Mouse (Mus musculus) spleen, postnatal 4 days (tissue): ENCODE results near the gene Uqcr10.
A peak's percentile ranks its signal among the peaks of the same experiment; 100 is the strongest.
"Not testable (repeated sequence)": the region's sequence is repeated elsewhere in the genome, so short reads cannot be mapped to it uniquely, and the experiment has no call there.

Experiments
- DNase-seq, 2 experiments: peaks; one replicate each; pipeline ENCODE4 v3.0.0; 2022; ENCODE audit warnings: low spot score in 2 of 2

The Uqcr10 gene

DNA sequence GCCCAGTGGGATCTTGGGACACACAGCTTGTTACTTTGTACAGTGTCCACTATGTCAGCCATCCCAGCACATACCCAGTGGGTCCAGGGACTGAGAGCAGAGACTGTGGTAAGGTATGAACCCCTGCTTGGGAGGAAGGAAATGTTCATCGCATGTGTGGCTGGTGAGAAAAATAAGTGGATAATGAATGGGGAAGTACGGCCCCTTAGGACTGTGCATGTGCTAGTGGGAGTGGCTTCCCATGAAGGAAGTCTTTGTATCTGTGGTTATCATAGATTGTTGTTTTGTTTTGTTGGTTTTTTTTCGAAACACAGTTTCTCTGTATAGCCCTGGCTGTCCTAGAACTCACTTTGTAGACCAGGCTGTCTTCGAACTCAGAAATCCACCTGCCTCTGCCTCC lies 10.6 kb upstream of the Uqcr10 start:
- no peak for DNase-seq

- no peak for DNase-seq
Observed at GRCm38 (mm10) chr11:4712822-4713221, 8.7 kb upstream of the Uqcr10 start.

DNA sequence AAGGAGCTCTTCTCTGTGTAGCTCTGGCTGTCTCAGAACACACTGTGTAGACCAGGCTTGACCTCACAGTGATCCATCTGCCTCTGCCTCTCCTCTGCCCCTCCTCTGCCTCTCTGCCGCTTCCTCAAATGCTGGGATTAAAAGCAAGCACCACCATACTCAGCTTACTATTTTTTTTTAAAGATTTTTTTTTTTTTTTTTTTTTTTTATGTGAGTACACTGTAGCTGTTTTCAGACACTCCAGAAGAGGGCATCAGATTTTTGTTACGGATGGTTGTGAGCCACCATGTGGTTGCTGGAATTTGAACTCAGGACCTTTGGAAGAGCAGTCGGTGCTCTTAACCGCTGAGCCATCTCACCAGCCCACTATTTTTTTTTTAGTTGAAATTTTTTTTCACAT lies 6.0 kb upstream of the Uqcr10 start:
- not testable (repeated sequence) for DNase-seq

- DNase-seq: no peak
Observed at GRCm38 (mm10) chr11:4705178-4705577, 1.0 kb upstream of the Uqcr10 start.

GRCm38 (mm10) chr11:4703688-4704071 lies 462 bp downstream of the Uqcr10 start:
- no peak for DNase-seq

DNA sequence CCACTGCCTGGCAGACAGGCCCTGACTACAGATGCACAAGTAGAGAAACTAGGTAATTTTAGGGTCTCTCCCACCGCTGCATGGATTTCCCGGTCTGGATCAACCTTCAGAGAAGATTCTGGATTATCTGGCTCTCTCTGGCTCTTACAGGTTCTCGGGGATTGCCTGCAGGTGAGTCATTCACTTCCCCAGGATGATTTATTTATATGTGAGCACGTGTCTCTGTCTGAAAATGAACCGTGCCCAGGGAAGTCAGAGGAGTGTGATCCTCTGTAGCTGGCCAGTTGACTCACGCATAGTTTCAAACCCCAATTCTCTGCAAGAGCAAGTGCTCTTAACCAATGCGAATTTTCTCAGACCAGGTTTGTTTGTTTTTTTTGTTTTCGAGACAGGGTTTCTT lies 3.4 kb downstream of the Uqcr10 start:
- peak in 1 of 2 experiments; percentile 55 for DNase-seq

GRCm38 (mm10) chr11:4697043-4697983 lies 6.8 kb downstream of the Uqcr10 start:
- DNase-seq: no peak

DNA sequence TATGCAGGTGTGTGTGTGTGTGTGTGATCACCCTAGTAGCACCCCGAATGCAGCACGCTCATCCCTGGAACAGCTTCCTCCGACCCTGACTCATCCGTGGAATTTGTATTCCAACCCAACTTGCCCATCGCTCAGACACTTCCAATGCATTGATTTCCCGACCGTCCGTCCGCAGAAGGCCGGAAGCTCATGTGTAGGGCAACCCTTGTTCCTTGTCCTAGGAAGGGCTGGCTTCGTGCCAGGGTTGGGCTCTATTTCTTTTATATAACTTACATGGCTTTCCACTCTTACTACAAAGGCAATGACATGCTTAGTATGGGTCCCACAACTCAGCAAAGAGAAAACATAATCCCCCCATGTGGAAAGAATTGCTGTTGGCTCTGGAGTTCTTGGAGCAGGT lies 12.0 kb downstream of the Uqcr10 start:
- no peak for DNase-seq

- DNase-seq: no peak
Observed at GRCm38 (mm10) chr11:4691213-4691612, 12.9 kb downstream of the Uqcr10 start.

GRCm38 (mm10) chr11:4690353-4690752 lies 13.8 kb downstream of the Uqcr10 start:
- no peak for DNase-seq

GRCm38 (mm10) chr11:4688632-4689380 lies 15.3 kb downstream of the Uqcr10 start:
- DNase-seq: no peak

DNA sequence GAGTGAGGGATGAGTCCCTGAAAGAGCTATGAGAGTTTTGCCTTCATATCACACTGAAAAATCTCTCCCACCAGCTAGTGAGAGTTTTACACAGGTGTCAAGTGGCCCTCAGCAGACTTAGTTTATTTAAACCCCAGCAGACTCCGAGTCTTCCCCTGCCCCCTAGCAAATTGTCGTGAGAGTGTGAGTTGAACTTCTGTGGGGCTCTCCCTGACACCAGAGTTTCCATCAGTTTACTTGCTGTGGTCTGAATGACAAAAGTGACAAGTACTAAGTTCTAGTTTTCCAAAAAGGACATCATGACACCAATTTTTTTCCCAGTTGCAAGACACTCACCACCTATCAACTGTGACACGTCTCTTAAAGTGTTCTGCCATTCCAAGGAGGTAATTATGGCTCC lies 16.3 kb downstream of the Uqcr10 start:
- no peak for DNase-seq

DNA sequence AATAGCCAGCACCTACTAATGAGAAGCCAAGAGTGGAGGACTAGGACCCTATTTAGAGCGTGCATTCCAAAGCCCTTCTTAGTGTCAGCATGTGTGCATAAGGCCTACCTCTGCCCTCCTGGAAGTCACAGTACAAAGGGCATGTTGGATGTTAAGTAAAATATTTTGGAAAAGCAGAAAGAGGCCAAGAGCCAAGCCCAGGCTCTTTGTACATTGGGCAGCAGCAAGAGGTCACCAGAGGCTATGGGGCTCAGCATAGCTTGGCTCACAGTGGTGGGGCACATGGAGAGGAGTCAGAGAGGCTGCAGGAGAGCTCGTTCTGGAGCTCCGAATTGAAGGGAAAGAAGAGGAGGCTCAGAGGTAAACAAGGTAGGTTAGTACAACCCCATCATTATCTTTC lies 17.1 kb downstream of the Uqcr10 start:
- no peak for DNase-seq

GRCm38 (mm10) chr11:4685510-4685909 lies 18.6 kb downstream of the Uqcr10 start:
- DNase-seq: no peak

- DNase-seq: no peak
Observed at GRCm38 (mm10) chr11:4685071-4685470, 19.1 kb downstream of the Uqcr10 start.

DNA sequence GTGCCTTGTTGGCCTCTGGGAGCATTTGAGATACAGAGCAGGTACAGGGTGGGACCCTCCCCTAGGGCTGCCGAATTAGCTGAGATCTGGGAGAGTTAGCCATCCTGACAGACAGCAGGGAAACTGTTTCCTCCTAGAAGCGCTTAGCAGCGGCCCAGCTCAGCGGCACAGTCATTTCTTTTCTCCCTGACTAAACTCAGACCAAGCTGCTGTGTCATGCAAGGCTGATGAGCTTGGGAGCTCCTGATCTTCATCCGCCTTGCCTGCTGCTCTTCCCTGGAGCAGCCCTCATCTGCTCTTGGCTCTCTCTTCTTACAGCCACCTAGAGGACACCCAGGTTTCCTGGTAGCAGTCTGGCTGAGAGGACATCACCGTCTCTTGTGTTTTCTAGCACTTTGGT lies 20.0 kb downstream of the Uqcr10 start:
- no peak for DNase-seq

- no peak for DNase-seq
Observed at GRCm38 (mm10) chr11:4683516-4683915, 20.6 kb downstream of the Uqcr10 start.

DNA sequence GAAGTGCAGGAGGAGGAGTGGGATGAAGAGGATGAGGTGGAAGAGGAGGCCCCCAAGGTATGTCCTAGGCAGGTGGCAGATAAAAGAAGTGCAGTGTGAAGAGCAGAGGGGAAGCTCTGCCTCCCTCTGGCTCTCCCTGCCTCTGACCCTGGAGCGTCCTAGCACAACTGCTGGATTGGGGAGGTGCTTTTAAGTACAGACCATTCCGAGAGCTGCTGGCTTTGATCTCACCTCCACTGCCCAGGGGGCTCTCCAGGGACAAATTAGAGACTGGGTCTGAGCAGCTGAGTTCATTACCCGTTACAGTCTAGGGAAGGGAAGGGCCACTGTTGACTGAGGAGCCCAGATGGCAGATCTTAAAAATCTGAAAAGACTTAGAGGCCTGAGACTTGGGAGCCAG lies 24.0 kb downstream of the Uqcr10 start:
- no peak for DNase-seq

DNA sequence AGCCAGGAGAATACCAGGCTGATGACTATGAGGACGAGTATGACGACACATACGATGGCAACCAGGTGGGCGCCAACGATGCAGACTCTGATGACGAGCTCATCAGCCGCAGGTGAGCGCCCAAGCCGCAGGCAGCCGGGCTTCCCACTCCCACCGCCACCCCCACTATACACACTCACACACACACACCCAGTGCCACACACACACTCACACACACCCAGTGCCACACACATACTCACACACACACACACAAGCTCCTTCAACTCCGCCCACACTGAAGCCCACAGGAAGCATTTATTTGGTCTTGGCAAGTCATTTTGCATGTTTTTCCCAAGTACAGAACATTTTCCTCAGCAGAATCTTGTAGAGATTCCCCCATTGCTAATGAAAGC lies 24.7 kb downstream of the Uqcr10 start:
- no peak for DNase-seq

- DNase-seq: no peak
Observed at GRCm38 (mm10) chr11:4678700-4679440, 25.3 kb downstream of the Uqcr10 start.

GRCm38 (mm10) chr11:4677250-4677872 lies 26.8 kb downstream of the Uqcr10 start:
- DNase-seq: peak; percentile 70 to 75

DNA sequence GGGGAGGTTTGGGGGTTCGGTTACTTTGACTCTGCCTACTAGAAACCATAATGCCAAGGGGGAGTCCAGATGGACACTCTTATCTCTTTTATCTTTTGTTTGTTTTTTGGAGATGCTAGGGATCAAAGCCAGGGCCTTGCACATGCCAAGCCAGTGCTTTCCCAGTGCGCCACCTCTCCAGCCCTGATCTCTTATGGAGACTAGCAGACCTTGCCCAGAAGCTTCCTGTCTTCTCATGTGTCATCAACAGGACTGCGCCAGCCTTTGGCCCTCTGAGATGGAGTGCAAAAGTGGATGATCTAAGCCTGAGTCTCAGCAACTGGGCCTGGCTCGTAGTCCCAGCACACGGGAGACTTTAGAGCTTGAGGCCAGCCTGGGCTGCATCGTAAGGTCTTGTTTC lies 28.4 kb downstream of the Uqcr10 start:
- no peak for DNase-seq
